Comparison of ENCODE assay signal across 22 mouse cellular contexts in the genomic region with DNA sequence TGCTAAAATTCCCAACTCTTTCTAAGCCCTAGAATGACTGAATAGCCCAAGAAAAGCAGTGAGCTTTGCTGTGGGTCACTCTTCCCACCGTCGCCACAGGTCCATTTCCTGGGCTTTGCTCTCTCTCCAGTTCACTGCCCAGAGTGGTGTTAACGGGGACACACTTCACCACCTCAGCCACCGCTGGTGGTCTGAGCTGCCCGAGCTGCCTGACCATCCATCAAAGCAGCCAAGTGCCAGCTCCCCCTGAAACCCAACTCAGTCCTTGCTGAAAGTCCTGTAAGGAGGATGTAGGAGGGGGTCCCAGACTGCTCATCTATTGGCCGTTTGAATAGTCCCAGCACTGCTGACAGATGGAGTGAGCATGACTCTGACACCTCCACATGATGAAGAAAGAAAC.
A peak's percentile ranks its signal among the peaks of the same experiment; 100 is the strongest.
DNase-seq lines count a peak whose midpoint lies in the region; ATAC-seq lines count a peak whose summit lies in the region.
"Had no signal": no experiment of that assay in that cellular context is flagged by ENCODE, and none has a peak within 500 bp of the region (broad histone marks: within the 10 kb centered on the region; RNA-seq: fewer than 3 reads in every experiment).

No protein-coding gene starts in this region.

- H3K9me3 ChIP-seq in kidney, embryonic 14.5 days (ENCODE audit: control insufficient read depth, low read length) = no peaks in the 10 kb centered on the region
- no peaks in the 10 kb centered on the region for H3K9me3 ChIP-seq in kidney, embryonic 16.5 days (ENCODE audit: low read length)
- H3K9me3 ChIP-seq: embryonic facial prominence, embryonic 13.5 days; embryonic facial prominence, embryonic 15.5 days; forebrain, embryonic 10.5 days; forebrain, embryonic 12.5 days had no signal

- no peak overlapping the region for H3K4me3 ChIP-seq in kidney, embryonic 14.5 days (ENCODE audit: low read length)
- no peak overlapping the region for H3K4me3 ChIP-seq in kidney, embryonic 16.5 days (ENCODE audit: low read length)
- H3K4me3 ChIP-seq: embryonic facial prominence, embryonic 13.5 days; embryonic facial prominence, embryonic 15.5 days; erythroblast, embryonic 14.5 days; forebrain, embryonic 10.5 days; forebrain, embryonic 12.5 days had no signal

- no peak for DNase-seq in kidney, postnatal 10 days
- no peak for DNase-seq in kidney, postnatal 14 days
- peak; percentile 38 to 57 for DNase-seq in kidney, postnatal 4 days
- no peak for DNase-seq in kidney, postnatal 36 days
- DNase-seq: adrenal gland, adult 2 months; adrenal gland, postnatal 10 days; adrenal gland, postnatal 25 days; cerebellum, adult 11 months; cerebellum, adult 18-20 months; cerebellum, adult 8-10 months; cerebellum, adult 9-11 months; cerebellum, postnatal 14 days; cerebellum, postnatal 36 days; embryo, embryonic 11 days had no signal

- no peaks in the 10 kb centered on the region for H3K36me3 ChIP-seq in kidney, embryonic 14.5 days (ENCODE audit: control insufficient read depth, insufficient read depth, low read length)
- H3K36me3 ChIP-seq in kidney, embryonic 16.5 days (ENCODE audit: insufficient read depth, low read length) = no peaks in the 10 kb centered on the region
- H3K36me3 ChIP-seq: embryonic facial prominence, embryonic 13.5 days; embryonic facial prominence, embryonic 15.5 days; forebrain, embryonic 10.5 days; forebrain, embryonic 12.5 days had no signal

- no peak overlapping the region for H3K27ac ChIP-seq in kidney, embryonic 14.5 days (ENCODE audit: low read depth, low read length)
- no peak overlapping the region for H3K27ac ChIP-seq in kidney, embryonic 16.5 days (ENCODE audit: low read length)
- H3K27ac ChIP-seq: embryonic facial prominence, embryonic 13.5 days; embryonic facial prominence, embryonic 15.5 days; forebrain, embryonic 10.5 days; forebrain, embryonic 12.5 days had no signal

- no peaks in the 10 kb centered on the region for H3K27me3 ChIP-seq in kidney, embryonic 14.5 days (ENCODE audit: control insufficient read depth, insufficient read depth, low read length)
- H3K27me3 ChIP-seq in kidney, embryonic 16.5 days (ENCODE audit: insufficient read depth, low read length) = 0 out of 2 replicates have a peak, but pooled peaks cover 4% of the 10 kb centered on the region
- H3K27me3 ChIP-seq: embryonic facial prominence, embryonic 13.5 days; embryonic facial prominence, embryonic 15.5 days; forebrain, embryonic 12.5 days had no signal

- H3K9ac ChIP-seq in kidney, embryonic 14.5 days (ENCODE audit: low read depth, low read length) = no peak overlapping the region
- H3K9ac ChIP-seq in kidney, embryonic 16.5 days (replicated peaks; ENCODE audit: low read length) = no peak overlapping the region
- H3K9ac ChIP-seq: embryonic facial prominence, embryonic 13.5 days; embryonic facial prominence, embryonic 15.5 days; forebrain, embryonic 12.5 days had no signal

- 20% methylated on average over 6 of the region's 6 CpGs for WGBS in kidney, embryonic 14.5 days
- 20% methylated on average over 6 of the region's 6 CpGs for WGBS in kidney, embryonic 16.5 days

- H3K4me1 ChIP-seq in kidney, embryonic 14.5 days (ENCODE audit: control insufficient read depth, insufficient read depth, low read length) = no peaks in the 10 kb centered on the region
- H3K4me1 ChIP-seq in kidney, embryonic 16.5 days (ENCODE audit: insufficient read depth, low read length) = peaks cover 19% of the 10 kb centered on the region
- H3K4me1 ChIP-seq: embryonic facial prominence, embryonic 13.5 days; embryonic facial prominence, embryonic 15.5 days had no signal

- peak; percentile 91 for ATAC-seq in kidney, embryonic 14.5 days (ENCODE audit: low FRiP score, low TSS enrichment)
- peak; percentile 94 for ATAC-seq in kidney, embryonic 16.5 days (ENCODE audit: low FRiP score, low TSS enrichment)
- ATAC-seq: forebrain, embryonic 14.5 days had no signal

- H3K4me2 ChIP-seq in kidney, embryonic 14.5 days (replicated peaks; ENCODE audit: low read depth, low read length) = no peak overlapping the region
- H3K4me2 ChIP-seq in kidney, embryonic 16.5 days (replicated peaks; ENCODE audit: low read depth, low read length) = no peak overlapping the region
- H3K4me2 ChIP-seq: embryonic facial prominence, embryonic 13.5 days; embryonic facial prominence, embryonic 15.5 days; forebrain, embryonic 12.5 days had no signal

Comparison
In these comparisons a context has a peak if more than half of its experiments do, and no peak if none do; other contexts are left out.
1. DNase-seq: peak in kidney, postnatal 4 days (2 of 2); none in kidney, postnatal 10 days (single experiment), kidney, postnatal 14 days (single experiment) and kidney, postnatal 36 days (0 of 2).